Mouse (Mus musculus) gastrocnemius, postnatal 36 days (tissue): ENCODE data around the gene Srrd. TPM values are rescaled to one million over a fixed set of nuclear protein-coding genes. Genes with fewer than 3 reads are reported as not detected.
A peak's percentile ranks its signal among the peaks of the same experiment; 100 is the strongest.

ENCODE experiments used
- DNase-seq, 2 experiments: peaks; one replicate each; pipeline ENCODE4 v3.0.0; 2022
- intact Hi-C: fragments of 180-260 bp; cut with DNase I; formaldehyde crosslinking; loops from one replicate; pipeline ENCODE4 v1.15.1; 2025
- long read RNA-seq, 2 experiments: library from polyadenylated mRNA; stranded (forward); transcript quantifications; one replicate each; pipeline ENCODE4 v2.0.0; 2021
- total RNA-seq, 2 experiments: library from RNA; stranded (reverse); gene quantifications; 2 replicates each; pipeline ENCODE4 v1.2.3; 2021

Gene Srrd
- total RNA-seq: 1 to 10 TPM; 2.8 to 3.4 TPM
- long read RNA-seq, experiment 1, partial matches to known transcripts: 1 of 4 reads
- long read RNA-seq, experiment 1, other reads (novel, unspliced or antisense): 1 of 4 reads
- long read RNA-seq, experiment 2, transcript Srrd-203 (7 exons, 1,064 nt): major isoform, 5 of 14 reads
- long read RNA-seq, experiment 2, partial matches to known transcripts: 6 of 14 reads
- long read RNA-seq, experiment 2, other reads (novel, unspliced or antisense): 3 of 14 reads

GRCm38 (mm10) chr5:112342463-112343204, at the start of gene Srrd, which contains the start of gene Hps4:
Gene Srrd (minus strand): TSS chr5:112343040.
Gene Hps4 (plus strand): TSS chr5:112343083.
- DNase-seq: peak; percentile 65 to 79
- intact Hi-C loops: loop anchor here (2.0 to 5.0 kb wide), 2 partner anchors 16 to 65 kb away; partner anchors contain the start of genes Tfip11 and Tpst2

GRCm38 (mm10) chr5:112391676-112392323, 49.0 kb upstream of the Srrd start:
- DNase-seq: no peak
- intact Hi-C loops: loop anchor here (10.0 kb wide), 1 partner anchor 1087 kb away; no protein-coding TSS in a partner anchor

- DNase-seq: no peak
- intact Hi-C loops: loop anchor here (10.0 kb wide), 1 partner anchor 1086 kb away; no protein-coding TSS in a partner anchor
Observed at GRCm38 (mm10) chr5:112391002-112391401, 48.2 kb upstream of the Srrd start.

- DNase-seq: no peak
- intact Hi-C loops: no loop called here
Observed at GRCm38 (mm10) chr5:112389352-112389751, 46.5 kb upstream of the Srrd start.

GRCm38 (mm10) chr5:112385973-112386372, 43.1 kb upstream of the Srrd start:
- intact Hi-C loops: no loop called here
- no peak for DNase-seq

- intact Hi-C loops: no loop called here
- no peak for DNase-seq
Observed at GRCm38 (mm10) chr5:112384805-112385472, 42.1 kb upstream of the Srrd start.

GRCm38 (mm10) chr5:112382641-112383330, 39.9 kb upstream of the Srrd start:
- intact Hi-C loops: no loop called here

GRCm38 (mm10) chr5:112382042-112382441, 39.2 kb upstream of the Srrd start:
- DNase-seq: no peak
- intact Hi-C loops: no loop called here

More at GRCm38 (mm10) chr5:112382641-112383330, 39.9 kb upstream of the Srrd start:
- peak; percentile 27 to 57 for DNase-seq

- intact Hi-C loops: no loop called here
- DNase-seq: no peak
Observed at GRCm38 (mm10) chr5:112381154-112381553, 38.3 kb upstream of the Srrd start.

GRCm38 (mm10) chr5:112378716-112379115, 35.9 kb upstream of the Srrd start:
- intact Hi-C loops: no loop called here
- no peak for DNase-seq

- no peak for DNase-seq
- intact Hi-C loops: no loop called here
Observed at GRCm38 (mm10) chr5:112377380-112377779, 34.5 kb upstream of the Srrd start.

GRCm38 (mm10) chr5:112376111-112376510, 33.3 kb upstream of the Srrd start:
- intact Hi-C loops: no loop called here
- no peak for DNase-seq

- intact Hi-C loops: no loop called here
- DNase-seq: no peak
Observed at GRCm38 (mm10) chr5:112371933-112372332, 29.1 kb upstream of the Srrd start.

GRCm38 (mm10) chr5:112370236-112370813, 27.5 kb upstream of the Srrd start:
- intact Hi-C loops: no loop called here
- no peak for DNase-seq

- intact Hi-C loops: no loop called here
- DNase-seq: no peak
Observed at GRCm38 (mm10) chr5:112369326-112369725, 26.5 kb upstream of the Srrd start.

- intact Hi-C loops: no loop called here
- DNase-seq: no peak
Observed at GRCm38 (mm10) chr5:112368666-112369065, 25.8 kb upstream of the Srrd start.

- intact Hi-C loops: no loop called here
- DNase-seq: no peak
Observed at GRCm38 (mm10) chr5:112367929-112368328, 25.1 kb upstream of the Srrd start.

GRCm38 (mm10) chr5:112367338-112367737, 24.5 kb upstream of the Srrd start:
- intact Hi-C loops: no loop called here
- no peak for DNase-seq

GRCm38 (mm10) chr5:112366879-112367278, 24.0 kb upstream of the Srrd start:
- intact Hi-C loops: no loop called here
- no peak for DNase-seq
